Mouse (Mus musculus): ENCODE data around the gene Pon3.

Gene Pon3

DNA sequence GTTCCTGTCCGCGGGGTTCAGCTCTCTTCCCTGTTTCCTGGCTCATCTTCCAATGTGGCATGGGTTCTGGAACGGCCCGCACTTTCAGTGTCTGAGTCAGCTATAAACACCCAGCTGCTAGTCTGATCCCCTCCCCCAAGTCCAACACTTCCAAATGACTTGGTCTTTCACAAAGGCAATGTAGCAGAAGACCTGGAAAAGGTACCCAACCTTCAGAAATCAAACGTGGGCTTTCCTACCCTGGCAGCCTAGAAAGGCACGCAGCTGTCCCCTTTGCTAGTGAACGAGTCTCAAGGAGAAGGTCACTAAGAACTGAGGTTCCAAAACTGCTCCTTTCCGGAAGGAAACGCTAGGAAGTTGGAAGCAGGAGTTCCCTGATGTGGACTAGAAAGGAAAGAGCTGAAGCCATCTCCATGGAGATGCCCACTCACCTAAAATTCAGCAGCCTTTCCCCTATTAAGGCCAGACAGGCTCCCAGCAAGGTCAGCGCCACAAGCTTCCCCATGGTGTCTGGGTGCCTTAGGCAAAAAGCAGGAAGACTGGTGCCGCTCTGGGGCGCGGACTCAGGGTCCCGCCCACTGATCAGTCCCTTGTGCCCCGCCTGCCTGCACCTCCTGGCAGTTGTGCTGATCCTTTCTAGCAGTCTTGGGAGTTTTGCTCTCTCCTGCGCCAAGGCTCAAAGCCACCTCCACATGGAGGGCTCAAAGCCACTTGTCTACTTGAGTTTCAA, at the start of gene Pon3:
Gene Pon3, minus strand, starts transcription at position 565 of the 730 bp plus-strand sequence.
- no peak for DNase-seq

DNA sequence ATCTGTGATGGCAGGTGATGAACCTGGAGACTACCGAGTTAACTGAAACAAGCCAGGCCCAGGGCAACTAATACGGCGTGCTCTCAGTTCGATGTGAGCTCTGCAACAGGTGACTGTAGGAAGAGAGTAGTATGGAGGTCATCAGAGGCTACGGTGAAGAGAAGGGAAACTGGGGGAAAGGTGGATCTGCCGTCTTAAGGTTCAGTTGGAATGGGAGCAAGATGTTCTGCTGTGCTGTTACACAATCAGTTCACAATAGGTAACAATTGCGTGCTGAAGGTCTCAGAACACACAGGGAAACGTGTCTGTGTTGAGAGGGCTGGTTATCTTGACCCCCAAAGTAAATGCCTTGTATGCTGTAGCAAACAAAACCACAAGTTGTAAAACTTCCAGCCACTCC, 48.9 kb upstream of the Pon3 start:
- DNase-seq, result no peak

DNA sequence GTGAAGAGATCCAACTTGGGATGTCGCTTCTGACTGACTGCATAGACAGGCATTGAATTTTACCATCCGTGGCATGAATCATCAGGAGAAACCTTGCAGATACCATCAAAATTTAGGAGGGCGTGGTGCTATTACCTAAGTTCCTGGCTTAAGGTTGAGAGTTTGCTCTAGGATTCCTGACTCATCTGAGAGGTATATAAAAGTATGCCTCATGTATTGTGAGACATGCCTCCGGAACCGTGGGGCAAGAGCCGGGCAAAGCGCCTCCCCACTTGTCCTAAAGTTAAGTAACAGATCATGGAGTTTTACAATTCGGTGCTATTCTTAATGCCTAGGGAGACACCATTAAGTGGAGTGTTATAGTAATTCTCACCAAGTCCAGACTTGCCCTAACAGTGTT, 44.5 kb upstream of the Pon3 start:
- DNase-seq, result no peak

DNA sequence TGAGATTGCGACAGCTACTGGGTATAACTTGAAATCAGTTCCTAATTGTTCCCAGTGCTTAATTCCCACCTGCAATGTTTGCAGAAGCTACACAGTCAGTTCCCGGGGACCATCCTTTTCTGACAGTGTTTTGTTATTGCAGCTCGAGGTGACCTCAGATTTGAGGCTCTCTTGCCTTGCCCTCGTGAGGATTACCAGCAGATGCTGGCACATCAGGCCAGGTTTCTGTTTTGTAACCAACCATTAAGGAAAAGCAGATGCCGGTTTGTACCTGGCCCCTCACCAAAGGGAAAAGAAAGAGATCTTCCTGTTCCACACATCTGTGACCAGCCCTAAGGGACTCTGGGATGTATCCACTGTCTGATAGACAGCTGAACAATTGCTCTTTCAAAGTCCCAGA, 43.5 kb upstream of the Pon3 start:
- DNase-seq, result no peak

DNA sequence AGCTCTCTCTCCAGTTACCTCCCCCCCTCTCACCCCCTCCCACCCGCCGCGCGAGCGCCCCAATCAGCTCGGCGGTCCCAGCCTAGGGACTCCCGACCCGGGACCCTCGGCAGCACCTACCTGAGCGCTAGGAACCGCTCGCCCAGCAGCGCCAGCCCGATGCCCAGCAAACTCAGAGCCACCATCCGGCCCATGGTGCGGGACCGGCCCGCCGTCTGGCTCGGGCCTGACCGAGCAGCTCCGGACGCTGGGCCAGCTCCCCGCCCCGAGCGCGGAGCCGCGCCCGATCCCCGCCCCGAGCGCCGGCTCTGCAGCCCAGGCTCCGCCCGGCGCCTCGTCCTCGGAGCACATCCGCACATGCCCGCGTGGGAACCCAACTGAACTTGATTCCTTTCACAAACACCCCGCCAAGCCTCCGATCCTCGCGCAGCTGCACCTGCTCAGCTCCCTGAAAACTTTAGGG, 42.0 kb upstream of the Pon3 start, which contains the start of gene Pon2:
Gene Pon2, minus strand, starts transcription at position 364 of the 463 bp plus-strand sequence.
- DNase-seq, result peak; percentile 17 to 41

DNA sequence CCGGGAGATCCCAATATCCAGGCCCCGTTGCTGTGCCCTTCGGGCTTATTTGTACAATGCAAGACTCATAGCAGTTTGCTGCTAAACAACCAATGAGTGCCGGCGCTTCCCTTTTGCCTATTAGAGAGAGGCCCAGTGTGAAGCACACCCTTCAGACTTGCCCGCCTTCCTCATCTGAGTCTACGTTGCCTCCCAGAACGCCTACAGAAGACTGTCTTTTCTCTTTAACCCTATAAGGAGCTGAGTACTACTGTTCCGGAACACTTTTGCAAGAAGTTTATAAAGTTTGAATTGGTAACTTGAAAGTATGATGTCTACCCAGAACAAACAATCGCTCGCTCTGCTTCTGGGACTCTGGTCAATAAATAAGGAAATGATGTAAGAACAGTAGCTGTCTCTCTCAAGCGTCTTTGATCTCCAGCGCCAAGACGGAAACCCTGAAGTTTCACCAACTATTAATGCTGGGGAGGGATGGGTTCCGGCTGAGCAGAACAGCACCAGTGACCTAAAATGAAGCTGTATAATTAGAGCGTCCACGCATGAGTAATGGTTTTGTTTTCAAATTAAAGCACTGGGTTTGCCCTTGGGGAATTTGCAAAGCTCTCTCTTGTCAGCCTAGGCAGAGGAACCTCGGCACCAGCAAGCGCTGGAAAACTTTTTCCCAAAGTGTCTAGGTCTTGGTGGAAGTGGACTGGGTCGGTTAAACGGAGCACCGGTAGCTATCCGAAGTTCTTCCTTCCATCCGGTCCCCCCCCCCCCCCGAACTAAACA, 41.4 kb upstream of the Pon3 start:
- DNase-seq, result no peak

DNA sequence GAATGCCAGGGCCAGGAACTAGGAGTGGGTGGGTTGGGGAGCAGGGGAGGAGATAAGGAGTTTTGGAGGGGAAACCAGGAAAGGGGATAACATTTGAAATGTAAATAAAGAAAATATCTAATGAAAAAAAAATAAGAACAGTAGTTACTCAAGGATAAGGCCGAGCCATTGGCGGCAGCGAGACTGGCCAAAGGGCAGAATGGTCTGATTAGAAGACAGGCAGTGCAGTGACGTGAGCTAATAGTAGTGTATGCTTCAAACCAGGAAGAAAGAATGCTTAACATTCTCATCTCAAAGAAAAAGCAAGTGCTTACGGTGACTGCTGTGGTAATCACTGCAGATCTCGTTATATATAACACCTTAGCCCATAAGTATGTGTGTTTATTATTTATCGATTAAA, 40.0 kb upstream of the Pon3 start:
- DNase-seq, result no peak

DNA sequence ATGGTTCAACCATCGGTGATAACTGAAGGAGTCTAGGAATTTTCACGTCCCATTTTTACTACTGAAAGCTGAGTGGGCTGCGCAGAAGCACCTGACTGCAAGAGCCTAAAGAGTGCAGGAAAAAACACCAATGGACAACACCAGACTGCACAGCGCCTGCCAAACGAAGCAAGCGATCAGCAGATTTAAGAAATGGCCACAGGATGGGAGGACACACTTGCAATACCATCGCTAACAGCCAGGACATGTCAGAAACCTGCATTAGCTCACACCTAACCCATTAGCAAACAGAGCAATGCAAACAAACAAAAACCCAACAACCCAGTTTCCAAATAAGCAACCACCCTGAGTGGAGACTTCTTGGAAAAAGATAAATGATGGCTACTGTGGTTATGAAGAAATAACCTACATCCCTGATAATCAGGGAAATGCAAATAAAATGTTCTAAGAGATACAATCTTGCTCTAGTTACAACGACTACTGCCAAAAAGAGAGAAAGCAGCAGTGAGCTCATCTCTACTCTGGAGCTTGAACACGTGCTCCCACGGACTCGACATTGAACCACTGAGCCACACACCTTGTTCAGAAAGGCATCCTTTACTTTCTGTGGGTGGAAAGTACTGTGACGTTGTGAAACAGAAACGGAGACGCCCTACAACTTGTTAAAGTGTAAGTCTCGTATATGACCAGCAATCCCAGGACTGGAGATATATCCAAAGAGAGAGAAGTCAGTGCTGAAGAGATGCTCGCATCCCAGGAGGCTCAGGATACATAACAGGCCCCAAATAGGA, 38.8 kb upstream of the Pon3 start:
- no peak for DNase-seq

DNA sequence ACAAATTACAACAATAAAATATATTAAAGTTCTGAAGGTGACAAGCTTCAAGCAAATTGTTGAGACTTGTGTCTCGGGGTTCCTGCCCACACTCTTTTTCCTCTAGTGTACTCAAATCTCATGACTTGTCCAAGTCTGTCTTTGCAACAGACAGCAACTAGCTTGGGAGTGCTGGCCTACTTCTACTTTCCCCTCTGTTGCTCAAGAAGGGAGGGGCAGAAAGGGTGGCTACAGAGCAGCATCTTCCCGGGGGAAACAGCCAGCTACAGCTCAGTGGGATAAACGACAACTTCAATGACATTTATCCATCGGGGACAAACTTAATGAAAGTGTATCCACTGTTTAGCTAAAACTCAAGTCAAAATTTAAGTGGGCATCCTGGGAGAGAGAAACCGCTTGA, 36.8 kb upstream of the Pon3 start:
- no peak for DNase-seq

DNA sequence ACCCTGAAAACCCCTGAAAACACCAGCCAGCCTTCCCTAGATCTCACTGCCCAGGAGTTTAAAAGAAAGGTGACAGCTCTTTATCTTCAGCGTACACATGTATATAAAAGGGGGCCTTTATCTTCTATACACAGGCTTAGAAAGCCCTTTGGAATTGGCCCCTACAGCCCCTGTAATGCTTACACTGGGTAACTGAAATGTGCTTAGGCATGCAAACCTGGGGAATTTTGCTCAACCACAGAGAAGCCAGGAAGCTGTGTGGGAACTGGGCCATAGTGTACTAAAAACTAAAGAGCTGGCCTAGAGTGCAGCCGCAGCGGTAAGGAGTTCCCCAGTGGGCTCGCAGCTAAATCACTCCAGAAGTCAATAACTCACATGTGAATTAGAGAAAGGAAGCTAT, 35.4 kb upstream of the Pon3 start:
- DNase-seq, result no peak

DNA sequence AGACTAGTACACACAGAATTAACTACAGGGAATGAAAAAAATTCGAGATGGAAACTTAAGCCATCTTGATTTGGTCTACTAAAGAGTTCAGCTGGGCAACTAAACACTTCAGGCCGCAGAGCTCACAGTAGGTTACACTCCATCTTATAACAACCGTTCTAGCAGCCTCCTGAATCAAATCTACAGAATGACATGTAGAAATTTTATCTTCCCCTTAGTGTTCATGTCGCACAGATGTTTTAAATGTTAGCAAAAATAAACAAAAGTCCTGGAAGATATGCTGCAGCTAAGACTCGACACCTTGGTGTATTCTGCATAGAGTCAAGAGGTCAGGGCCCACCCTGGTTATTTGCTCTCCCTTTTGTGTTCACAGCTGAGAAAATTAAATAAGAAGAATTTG, 31.8 kb upstream of the Pon3 start:
- DNase-seq, result no peak

DNA sequence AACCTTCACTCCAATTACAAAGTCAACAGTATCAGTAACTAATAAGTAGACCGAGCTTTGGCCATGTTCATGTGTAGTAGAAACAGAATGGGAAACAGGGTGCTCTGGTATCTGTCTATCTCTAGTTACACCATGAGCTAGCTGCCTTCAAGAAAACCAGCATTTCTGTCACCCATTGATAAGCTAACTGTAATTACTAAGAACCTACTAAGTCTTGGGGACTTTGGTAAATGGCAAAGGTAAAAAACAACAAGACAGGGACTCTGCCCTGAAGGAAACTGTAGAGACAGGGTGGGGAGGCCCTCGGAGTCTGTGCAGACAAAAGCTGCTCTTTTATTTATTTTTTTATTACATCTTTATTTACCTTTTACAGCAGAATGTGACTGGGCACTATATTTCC, 31.3 kb upstream of the Pon3 start:
- DNase-seq, result no peak

DNA sequence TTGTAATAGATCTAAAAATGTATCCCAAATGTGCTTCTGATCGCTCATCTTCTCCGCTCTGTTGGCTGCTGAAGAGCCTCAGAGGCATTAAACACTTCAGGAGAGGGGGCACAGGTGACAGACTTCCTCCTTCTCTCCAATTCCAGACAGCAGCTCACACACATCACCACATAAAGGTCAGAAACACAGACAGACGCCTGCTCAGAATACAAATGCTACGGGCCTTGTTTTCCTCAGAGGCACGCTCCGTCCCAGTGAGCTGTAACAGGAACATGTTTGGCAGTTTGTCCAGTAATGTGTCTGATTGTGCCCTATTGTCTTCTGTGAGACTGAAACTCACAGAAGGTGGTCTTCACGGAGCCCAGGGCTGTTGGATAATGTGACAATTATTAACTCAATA, 26.3 kb upstream of the Pon3 start:
- no peak for DNase-seq

DNA sequence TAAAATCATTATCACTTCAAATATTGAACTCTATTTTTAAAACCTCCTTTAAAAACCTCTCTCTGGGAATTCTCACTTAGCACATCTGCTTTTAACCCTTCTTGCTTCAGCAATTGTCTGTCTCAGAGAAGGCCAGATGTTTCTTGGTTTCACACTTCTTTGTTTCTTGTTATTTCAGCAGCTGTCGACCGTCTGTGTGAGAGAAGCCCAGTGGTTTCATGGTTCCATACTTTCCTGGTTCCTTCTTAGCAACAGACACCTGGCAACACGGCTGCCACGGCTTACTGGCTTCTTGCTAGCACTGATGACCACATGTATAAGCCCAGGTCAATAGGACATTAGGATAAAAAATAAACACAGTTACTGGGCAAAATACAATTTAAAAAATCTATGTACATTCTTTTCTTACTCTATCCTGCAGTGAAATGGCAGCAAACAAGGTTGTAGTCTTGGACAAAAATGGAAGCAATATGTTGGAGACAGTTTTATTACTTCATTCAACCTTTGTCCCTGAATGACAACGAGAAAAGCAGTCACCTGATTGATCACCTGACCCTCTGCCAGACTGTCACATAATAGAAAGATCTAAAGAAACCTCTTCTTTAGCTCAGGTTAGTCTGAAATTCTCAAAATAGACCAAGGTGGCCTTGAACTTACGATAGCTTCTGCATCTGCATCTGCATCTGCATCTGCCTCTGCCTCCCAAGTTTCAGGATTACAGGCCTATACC, 24.7 kb upstream of the Pon3 start:
- DNase-seq, result no peak

DNA sequence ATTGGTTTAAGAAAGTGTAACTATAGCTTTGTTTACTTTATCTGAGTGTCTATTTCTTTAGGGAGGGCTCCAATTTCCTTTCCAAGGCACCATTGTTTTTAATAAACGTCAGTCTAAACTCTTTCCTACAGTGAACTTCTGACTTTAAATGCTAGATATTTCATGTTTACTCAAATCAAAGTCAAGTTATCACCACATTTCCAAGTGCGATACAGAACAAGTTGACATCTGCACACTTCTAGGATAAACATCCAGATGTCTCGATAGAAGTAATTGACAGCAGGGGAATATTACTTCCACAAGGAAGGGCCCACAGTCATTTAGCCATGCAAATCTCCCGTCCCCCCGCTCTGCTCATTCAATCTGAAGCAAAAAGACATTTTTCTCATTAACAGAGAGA, 21.9 kb upstream of the Pon3 start:
- DNase-seq, result no peak

DNA sequence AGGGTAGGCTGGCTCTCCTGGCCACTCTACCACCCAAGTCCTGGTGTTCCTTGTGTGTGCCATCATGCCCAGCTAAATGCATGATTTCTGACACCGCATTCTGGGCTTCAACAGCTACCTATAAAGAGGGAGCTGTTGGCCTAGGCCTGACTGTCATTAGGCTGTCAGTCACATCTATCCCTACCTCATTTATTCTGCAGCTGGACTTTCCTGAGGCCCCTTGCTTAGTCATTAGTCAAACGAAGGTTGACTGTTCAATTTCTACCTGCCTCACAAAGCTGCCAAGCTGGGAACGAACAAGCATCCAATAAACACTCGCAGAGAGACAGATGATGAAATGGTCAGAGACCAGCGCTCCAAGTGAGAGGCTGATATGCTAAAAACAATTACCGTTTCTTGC, 13.6 kb upstream of the Pon3 start:
- DNase-seq, result no peak

DNA sequence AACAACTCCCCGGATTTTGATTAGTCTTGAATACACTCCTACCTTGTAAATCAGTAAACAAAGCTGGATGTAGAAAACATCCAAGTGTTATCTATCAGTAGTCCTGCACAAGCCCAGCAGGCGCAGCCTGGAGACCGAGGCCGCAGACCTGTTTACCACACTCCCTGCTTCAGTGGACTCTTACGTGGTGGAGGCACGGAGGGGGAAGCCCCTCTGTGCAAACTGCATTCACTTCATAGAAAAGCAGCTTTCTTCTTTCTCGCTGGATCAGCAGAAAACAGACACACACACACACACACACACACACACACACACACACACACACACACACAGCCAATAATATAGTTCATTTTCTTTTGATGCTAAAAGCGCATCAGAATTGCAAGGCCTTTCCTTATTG, 8.7 kb upstream of the Pon3 start:
- DNase-seq, result no peak

DNA sequence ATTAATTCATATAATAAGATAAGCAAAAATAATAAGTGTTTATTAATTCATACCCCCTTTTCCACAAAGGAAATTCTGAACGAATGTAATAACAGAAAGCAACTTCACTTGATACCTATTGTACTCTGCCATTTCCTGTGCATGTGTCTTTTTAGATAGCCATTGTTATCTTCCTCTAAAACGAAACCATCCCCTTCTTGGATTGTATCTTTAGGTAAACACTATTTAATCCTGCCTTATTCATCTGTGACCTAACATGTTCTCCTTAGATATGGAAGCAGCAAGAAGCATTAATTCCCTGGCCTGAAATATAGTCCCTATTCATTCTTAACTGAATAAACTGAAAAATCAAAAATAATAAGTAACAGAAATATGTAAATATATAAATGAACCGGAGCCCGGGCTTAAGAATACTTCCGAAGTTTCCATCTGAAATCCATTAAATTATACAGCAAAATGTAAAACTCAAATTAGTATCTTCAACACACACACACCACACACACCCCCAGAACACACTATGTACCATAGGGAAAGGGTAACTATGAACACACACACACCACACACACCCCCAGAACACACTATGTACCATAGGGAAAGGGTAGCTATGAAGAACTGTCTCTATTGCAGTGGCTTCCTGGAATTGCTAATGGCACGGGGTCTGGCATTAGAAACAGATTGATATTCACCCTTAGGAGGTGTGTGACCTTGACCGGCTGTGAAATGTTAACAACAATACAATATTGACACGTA, 7.3 kb upstream of the Pon3 start:
- DNase-seq, result no peak

DNA sequence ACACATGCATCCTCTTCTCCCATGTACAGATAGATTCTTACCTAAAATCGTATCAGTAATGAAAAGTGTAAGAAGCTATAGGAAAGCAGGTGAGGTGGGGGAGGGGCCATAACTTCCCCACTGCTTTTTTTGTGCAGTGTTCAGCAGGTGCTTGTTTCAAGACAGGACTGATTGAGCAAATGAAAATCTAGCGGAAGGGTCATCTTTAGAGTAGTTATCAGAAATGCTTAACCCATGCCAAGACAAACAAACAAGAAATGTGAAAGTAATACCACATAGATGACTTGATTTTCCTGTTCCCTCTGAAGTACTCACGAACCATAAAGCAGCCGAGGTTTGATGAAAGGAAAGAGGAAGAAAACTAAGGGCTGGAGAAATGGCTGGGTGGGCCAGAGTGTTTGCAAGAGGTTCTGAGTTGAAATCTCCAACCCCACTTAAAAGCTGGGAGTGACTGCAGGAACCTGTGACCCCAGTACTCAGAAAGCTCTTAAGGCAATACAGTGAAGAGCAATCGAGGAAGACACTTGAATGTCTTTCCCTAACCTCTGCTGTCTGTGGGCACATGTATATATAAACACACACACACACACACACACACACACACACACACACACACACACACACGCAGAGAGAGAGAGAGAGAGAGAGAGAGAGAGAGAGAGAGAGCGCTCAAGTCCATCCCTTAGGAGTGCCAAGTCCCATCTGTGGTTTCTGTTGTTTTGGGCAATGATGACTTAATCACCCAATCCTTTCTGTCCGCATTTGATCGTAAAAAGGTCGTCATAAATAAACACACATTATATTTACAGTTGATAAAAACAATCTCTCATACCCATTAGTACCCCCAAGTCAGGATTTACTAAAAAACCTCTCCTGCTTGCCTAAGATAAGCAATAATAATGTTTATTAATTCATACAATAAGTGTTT, 6.5 kb upstream of the Pon3 start:
- DNase-seq, result no peak

DNA sequence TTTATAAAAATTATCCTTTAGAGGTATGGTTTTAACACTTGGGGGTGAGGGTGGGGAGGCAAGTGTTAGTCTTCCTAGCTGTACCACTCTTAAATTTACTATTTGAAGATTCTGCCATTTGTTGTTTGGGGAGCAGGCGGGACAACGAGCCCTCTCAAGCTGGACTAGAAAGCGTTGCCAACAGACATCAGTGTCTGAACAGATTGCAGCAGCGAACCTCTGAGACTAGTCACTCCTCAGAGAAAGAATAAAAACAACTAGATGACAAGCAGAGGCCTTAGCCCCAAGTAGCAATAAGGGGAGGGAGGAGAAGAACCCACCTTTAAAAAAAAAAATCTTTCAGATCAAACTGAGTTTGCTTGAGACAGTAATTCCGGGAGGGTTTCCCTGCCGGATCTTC, 795 bp downstream of the Pon3 start:
- no peak for DNase-seq

DNA sequence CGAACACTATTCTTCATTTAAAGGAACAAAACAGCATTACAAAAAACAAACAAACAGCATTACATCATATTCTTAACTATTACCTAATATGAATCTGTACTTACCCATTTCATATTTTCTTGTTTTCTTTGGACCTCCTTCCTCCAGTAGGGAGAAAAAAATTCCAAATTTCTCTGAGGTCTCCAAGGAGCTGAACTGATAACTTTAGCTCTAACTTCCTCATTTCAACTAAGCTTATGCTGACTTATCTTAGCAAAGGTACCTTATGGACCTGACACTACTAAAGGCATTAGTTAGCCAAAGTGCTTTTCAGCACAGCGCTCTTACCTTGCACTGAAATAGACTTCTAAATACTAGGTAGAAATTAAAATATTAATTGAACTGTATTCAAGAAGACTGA, 1.2 kb downstream of the Pon3 start:
- no peak for DNase-seq

All from cerebellum, adult 18-20 months (tissue).